Mouse (Mus musculus): Measurements from ENCODE around the gene Pbx1.

DNA sequence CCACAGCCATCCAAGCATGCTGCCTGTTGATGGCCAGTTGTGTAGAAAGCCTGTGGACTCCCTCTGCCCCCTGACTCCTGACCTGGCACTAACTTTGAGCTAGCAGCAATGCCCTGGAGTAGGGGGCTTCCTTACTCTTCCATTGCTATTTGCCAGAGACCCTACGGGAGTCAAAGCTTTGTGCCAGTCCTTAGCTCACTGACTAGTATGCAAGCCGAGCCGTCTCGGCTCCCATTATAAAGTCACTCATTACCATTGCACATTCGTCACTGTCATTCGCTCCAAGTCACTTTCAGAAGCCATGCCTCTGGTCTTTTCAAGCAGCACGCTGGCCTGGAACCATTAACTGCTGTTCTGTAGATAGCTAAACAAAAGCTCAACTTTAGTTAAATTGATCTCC is 173.2 kb downstream of the Pbx1 start:
- TF ChIP-seq CTCF (conservative IDR thresholded peaks at IDR 0.05; ENCODE audit: insufficient read depth, insufficient read length, low read depth, low read length) (no peak), POLR2A (IDR thresholded peaks at IDR 0.05; ENCODE audit: low read depth, low read length) (no peak)
